Mouse (Mus musculus) megakaryocyte progenitor cell, adult 5-6 weeks (primary cell): ENCODE results near the gene Ldlrad1. TPM values are rescaled to one million over a fixed set of nuclear protein-coding genes. Genes with fewer than 3 reads are reported as not detected.

ENCODE experiments used
- ATAC-seq: replicated peaks from 2 replicates; pipeline ENCODE4 v1.8.0; 2016; ENCODE audit warnings: mild to moderate bottlenecking, moderate TSS enrichment, inconsistent platforms; ENCODE audit not compliant: poor library complexity
- total RNA-seq, 2 experiments: library from RNA; stranded (forward) in 1 of 2; stranded (reverse) in 1 of 2; fragments of 157-497, 149-512 nt in 1 of 2; fragments of 200-1000 nt in 1 of 2; gene quantifications; 2 replicates each; pipeline versions ENCODE4 v1.2.3 to v1.2.4; 2015 to 2017

Gene Ldlrad1
- total RNA-seq, 2 experiments from 2014 or later: not detected

DNA sequence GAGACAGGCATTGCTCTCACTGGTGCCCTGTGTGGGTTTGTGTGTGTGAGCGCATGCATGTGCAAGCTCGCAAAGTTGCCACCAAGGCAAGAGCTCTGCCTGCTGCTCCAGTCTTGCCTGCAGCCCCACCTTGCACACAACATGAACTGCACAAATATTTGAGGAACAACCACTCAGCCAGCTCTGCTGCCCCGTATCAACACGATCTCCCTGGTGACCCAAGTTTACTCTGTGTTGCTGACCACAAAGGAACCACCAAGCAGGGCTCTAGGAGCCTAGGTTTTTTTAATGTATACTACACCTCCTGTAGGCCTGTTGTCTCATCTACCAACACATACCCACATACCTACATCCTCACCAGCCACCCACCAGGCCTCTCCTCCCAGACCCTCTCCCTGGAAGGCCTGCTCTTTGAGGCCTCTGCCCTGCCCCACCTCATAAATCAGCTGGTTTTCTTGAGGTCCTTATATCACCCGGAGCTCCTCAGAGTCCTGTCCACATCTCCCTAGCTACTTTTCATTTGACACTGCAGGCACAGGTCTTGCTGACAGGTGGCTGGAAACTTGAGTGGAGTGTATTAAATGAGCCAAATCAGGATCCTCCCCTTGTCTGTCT lies 1.6 kb downstream of the Ldlrad1 start:
- peak; percentile 62 for ATAC-seq

DNA sequence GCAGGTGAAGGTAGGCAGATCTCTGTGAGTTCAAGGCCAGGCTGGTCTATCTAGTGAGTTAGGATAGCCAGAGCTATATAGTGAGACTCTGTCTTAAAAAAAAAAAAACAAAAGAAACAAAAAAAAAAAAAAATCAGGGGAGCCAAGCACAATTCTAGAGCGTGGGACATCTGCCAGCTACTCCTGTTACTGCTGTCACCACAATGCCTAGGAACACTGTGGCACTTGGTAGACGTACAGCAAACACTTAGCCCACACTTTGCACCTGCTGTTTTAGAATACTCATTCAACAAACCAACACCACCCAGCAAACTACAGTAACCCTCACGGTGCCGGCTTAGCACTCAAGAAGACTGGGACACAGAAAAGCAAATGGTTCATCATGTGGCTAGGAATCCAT lies 2.5 kb downstream of the Ldlrad1 start:
- ATAC-seq: no peak

DNA sequence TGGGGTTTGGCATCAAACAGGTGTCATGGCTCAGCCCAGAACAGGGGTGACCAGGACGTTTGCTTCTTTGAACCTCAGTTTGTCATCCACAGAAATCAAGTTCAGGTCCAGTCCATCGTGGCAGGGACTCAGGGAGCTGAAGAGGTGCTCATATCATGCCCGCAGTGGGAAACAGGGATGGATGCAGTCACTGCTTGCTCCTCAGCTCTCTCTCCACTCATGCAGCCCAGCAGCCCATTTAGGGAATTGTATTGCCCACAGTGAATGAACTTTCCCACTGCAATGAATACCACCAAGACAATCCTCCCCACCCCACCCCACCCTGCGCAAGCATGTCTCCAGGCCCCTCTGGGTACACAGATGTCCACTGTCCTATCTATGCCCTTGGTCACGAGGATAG lies 3.0 kb downstream of the Ldlrad1 start:
- ATAC-seq: no peak

DNA sequence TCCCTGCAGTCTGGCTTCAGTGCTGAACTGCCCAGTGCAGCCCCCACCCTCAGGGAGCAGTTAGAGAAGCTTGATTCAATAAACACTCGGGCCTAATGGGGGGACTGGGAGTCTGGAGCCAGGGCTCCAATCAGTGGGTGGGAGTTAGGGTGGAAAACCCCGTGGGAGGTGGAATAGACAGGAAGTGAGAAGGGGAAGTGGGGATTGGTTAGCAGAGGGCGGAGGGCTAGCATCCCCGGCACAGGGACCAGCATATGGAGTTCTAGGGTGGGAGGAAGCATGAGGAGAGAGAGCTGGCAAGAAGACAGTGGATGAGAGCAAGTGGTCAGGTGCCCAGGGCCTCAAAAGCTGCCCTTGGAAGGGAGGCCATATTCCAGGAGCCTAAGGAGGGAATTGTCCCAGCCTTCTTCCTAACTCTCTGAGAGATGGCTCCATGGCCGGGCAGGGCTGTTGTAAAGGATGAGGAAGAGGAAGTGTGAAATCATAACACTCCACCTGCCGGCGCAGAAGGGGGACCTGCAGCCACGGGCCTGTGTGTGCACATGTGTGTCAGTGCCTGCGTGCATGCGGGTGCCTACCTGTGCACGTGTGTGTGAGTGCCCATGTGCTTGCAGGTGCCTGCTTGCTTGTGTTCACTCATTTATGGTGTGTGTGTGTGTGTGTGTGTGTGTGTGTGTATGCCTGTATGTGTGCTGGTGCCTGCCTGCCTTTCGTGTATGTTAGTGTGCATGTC lies 4.5 kb downstream of the Ldlrad1 start:
- ATAC-seq: peak; percentile 30

DNA sequence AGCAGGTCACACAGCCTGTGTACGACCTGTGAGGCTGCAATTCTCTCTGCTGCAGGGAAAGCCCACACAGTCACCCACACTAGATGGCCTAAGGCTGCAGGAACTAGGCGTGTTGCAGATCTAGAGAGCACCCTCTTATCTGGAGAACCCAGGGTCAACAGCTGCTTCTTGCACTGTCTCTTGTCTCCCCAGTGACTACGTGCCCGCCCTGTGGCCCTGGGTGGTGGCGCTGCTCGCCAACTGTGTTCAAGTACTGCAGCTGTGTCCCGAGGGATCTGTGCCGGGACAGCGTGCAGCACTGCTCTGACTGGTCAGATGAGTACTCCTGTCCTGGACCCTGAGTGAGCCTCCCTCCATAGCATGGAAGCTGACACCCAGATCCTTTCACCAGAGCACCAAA lies 8.6 kb downstream of the Ldlrad1 start:
- peak; percentile 91 for ATAC-seq

DNA sequence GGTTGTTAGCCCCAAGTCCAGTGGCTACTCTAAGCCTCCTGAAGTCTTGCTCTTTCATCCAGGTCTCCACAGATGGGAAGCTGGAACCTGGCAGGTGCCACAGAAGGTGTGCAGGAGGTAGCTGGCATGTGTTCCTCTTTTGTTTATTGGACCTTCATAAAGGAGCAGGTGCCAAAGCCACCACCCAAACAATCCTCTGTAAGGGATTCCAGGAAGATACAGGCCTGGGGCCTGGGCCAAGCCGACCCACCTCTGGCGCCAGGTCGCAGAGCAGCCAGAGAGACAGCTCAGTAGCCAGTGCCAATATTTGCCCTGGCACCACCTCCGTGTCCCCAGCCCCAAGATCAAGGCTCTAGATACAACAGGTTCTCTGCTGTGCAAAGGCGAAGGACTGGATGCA lies 12.5 kb downstream of the Ldlrad1 start:
- no peak for ATAC-seq

DNA sequence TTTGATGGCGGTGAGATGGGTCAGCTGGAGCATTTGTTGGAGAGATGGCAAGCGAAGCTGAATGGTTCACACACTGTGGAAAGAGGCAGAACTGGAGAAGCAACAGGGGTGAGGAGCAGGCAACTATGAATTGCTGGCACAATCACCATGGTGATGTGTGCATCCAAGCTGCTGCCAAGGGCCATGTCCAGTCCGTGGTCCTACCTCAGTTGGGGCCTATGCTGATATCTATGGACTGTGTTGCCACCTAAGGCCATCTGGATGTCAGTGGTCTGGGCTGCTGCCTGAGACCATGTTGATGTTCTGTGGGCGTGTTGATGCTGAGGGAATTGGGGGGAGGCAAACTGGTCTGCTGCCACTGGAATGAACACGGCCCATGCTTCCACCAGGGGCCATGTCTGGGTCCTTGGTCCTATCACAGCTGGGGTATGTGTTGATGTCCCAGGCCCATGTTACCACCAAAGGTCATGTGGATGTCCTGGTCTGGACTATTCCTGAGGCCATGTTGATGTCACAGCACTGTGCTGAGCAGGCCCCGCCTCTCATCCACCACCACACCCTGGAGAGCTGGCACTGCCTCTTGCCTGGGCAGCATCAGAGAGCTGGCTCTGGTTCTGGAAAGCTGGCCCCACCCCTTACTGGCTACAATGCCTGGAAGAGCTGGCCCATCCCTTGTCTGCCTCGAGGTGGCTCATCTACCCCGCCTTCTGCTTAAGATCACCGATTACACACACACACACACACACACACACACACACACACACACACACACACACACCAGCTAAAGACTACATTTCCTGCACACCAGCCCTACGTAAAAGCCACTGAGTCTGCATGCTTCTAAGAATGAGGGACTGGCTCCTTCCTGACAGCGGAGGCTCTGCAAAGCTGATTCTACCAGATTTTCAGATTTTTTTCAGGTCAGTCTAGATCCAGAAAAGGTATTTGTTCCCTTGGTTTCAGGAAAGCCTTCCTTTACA lies 14.5 kb downstream of the Ldlrad1 start:
- ATAC-seq: peak; percentile 83

DNA sequence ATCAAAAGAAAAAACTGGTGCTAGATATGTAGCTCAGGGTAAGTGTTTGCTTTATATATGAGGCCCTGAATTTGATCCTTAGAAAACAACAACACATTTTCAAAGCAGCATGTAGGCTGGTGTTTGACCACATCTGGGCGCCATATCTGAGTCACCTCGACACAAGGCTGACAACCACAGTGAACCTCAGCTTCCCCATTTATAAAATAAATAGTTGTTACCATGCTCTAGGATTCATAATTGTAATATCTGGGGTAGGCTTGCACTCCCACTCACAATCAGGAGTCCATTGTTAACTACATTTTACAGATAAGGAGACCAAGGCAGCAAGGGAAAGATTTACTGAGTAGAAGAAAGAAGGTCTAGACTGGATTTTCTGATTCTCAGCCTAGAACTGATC lies 17.3 kb downstream of the Ldlrad1 start:
- ATAC-seq: no peak

DNA sequence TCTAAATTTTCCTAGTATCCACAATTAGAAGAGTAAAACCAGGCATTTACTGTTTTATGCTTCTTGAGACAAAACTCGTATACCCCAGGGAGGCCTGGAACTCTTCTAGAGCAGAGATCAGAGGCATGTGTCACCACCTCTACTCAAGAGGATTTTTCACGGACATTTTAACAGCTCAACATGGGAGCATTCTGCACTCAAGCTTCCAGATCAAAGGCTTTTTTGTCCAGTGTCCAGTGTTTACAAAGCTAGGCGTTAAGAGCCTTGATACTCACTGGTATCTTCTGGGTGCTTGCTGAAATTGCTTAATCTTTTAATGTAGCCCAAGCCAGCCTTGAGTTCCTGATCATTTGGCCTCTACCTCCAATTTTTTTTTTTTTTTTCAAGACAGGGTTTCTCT lies 23.2 kb downstream of the Ldlrad1 start:
- no peak for ATAC-seq

DNA sequence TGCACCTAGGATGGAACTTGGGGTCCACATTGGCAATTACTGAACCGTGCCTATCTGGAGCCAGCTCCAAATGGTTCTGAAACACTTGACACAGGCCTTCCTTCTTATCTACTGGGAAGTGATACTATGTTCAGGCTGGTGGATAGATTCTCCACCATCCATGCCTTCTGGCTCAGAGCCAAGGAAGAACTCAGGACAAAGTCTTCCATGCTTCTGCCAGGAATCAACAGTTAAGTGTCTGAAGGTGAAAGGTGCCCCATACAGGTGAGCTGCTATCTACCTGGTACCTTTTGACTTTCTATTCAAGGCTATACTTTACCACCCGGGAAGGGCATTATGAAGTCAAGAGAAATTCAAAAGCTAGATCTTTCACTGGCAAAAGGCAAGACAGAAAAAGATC lies 29.3 kb downstream of the Ldlrad1 start:
- ATAC-seq: no peak

DNA sequence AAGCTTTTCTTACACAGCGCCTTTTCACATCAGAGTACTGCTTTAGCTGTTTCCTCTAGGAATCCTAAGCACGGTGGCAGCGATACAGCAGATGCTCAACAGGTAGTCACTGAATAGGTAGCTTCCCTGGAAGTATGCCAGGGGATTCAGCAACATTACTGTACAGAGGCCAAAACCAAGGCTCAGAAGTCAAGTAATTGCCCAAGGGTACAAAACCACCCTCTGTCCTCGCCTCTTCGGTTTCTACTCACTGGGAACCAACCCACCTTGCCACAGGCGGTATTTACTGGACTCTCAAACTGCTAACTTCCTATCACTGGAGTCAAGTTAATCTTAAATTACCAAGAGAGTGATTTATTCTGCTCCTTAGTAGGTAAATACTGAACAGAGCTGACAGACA lies 31.2 kb downstream of the Ldlrad1 start:
- no peak for ATAC-seq

DNA sequence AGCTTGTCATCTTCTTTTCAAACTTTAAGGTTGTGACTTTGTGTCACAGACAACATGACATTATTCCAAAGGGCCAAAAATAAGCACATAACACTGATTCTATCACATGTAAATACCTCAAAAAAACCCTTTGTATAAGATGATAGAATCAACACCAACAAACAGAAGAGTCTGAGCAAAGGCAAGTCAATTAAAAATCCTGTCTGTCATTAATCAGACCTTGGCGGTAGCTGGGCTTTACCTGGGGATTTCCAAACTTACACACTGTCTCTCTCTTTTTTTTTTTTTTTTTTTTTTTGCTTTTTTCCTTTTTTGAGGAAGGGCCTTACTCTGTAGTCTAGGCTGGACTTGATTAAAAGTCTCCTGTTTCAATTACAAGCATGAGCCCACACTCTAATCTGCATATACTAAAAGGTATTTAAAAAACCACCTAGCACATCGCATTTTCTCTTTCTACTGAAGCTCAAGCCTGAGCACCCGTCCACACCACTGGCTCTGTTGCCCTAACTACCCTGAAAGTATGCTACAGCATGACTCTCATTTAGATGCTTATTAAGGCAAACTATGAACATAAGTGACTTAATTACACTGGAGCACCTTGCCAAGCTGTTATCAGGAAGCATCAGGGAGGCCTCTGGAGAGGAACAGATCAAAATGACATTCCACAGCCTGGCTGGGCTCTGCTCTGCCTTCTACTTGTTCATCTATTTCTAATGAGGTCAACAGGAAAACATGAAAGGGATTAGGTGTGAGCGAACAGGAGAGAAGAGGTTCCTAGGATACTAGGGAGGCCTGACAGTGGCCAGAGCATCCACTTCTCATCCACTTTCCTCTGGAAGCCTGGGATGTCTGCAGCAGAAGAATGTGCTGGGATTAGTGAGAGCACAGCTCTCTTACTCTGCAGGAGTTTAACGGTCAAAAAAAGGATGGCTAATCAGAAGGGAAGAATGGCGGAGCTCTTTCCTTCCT lies 34.7 kb downstream of the Ldlrad1 start:
- no peak for ATAC-seq

DNA sequence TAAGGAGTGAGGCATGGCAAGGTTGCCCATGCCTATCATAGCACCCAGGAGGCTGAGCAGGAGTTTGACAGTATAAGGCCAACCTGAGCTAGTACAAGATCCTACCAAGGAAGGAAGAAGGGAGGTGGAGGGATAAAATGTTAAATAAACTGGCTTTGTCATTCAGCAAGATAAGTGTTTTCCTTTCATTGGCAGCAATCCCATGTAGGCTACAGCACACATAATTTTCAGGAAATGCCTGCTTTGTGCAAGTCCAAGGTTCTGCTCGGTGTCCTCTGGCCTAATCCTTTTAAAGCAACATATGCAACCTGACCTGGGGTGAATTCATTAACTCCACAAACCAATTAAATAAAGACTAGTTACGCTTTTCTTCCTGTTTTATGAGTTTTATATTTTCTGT lies 36.4 kb downstream of the Ldlrad1 start:
- no peak for ATAC-seq

DNA sequence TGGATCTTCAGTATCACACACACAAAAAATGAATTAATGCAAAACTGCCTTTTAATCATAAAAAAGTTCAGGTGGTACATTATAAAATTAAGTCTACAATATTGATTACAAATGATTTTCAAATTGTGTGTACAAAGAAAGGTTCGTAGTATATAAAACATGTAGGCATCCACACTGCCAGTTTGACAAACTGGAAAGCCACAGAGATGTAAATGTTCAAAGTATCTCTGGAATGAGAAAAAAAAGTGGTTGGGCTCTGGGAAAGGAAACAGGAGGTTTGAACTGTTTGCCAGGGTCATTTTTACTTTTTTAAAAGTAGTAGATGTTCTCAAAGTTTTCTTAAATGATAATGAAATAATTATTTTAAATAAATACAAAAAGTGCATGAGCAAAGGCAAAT lies 37.1 kb downstream of the Ldlrad1 start:
- ATAC-seq: no peak

DNA sequence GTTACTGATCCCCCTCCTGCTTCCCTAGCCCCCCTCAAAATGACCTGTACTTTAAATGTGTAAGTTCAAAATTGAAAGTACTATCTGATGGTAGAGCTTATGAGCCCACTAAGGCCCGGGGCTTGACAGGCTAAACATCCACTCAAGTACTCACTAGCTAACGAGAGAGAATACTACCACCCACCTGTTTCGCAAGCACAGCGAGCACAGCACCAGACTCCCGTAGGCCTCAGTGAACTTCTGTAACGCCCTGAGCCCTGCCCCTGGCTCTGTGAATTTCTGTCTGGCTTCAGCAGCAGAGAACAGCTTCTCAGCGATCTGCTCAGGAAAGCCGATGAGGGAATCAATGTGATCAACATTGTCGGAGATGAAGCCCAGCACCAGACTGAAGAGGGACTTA lies 38.1 kb downstream of the Ldlrad1 start:
- ATAC-seq: no peak

DNA sequence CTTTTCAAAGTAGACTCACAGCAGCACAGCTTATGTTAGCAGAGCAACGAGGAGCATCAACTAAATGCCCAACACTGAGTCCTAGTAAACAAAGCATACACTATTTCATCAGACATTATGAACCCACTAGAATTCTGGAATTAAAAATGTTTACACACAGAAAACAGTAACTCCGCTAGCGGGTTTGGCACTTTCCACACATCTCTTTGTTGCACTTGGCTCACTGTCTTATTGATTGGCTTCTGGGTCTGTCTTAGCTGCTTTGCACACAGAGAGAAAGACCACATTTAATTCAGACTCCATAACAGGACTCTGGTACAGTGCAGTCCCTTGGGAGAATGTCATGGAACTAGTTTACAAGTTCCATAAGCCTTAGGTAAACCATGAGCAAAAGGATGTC lies 39.1 kb downstream of the Ldlrad1 start:
- ATAC-seq: no peak

DNA sequence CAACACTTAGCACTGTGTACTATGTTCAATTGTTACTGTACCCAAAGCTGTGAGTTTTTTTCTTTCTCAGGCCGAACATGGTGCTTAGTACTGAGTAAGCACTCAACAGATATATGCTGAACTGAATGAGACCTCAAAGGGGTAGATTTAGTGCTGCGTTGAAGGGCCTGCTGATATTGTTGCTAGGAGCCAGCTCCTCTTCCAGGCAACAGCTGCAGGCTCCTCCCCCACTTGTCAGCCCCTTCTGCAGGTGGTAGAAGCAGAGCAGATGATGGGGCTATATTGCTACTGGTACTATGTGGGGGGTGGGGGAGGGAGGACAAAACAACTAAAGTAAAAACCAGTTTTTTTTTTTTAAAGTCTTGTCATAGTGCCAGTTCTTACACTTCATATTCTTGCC lies 40.5 kb downstream of the Ldlrad1 start:
- ATAC-seq: no peak

DNA sequence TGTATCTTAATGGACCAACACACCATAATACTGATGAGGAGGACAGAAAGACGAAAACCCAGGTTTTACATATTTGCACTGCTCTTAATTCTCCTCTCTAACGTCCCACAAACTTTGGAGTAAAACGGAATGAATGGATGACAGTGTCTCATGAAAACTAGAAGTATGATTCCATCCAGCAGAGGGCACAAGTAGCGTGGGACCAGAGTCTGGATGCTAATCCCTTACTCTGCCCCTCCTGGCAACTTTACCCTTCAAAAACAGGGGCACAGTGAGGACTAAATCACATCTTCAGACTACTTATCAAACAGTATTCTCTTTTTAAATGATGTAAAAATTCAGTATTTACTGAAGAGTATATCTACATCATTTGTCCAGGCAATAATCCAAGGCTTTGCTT lies 41.5 kb downstream of the Ldlrad1 start:
- ATAC-seq: peak; percentile 49

DNA sequence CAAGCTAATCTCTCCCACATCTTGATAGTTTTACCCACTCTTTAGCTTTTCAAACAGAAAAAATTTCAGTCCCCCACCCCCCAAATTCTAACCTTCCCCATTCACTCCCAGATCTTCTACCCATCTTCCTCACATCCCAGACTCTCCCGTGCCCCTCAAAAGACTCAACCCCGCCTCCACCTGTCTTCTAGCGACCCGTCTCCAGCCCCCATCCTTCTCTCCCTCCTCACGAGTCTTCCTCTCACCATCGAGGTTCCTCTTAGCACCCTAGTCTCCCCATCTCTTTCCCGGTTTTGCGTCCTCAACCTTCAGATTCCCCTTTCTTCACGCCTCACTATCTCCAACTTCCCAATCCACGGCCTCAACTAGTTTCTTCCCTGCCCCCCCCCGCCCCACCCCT lies 43.5 kb downstream of the Ldlrad1 start:
- no peak for ATAC-seq
